Mouse (Mus musculus) lung, embryonic 15.5 days (tissue): ENCODE results near the gene Unc13c. TPM values are rescaled to one million over a fixed set of nuclear protein-coding genes. Genes with fewer than 3 reads are reported as not detected.
A peak's percentile ranks its signal among the peaks of the same experiment; 100 is the strongest.

Source experiments
- ATAC-seq: fragments of 200-750 bp; cut with Nextera tagmentation; 2 replicates; pipeline ENCODE4 v1.8.0; 2017; ENCODE audit warnings: moderate number of reproducible peaks, borderline replicate concordance; ENCODE audit not compliant: low FRiP score, low TSS enrichment; ENCODE audit errors: extremely low read depth
- H3K27ac ChIP-seq: fragments of 300-500 bp; sonication (generic); 2 replicates; pipeline ENCODE4 v1.5.1; 2015; ENCODE audit warnings: moderate library complexity, mild to moderate bottlenecking, inconsistent platforms
- H3K27me3 ChIP-seq: fragments of 300-500 bp; sonication (generic); 2 replicates; pipeline ENCODE4 v1.6.1; 2015; ENCODE audit warnings: inconsistent platforms
- H3K36me3 ChIP-seq: fragments of 300-500 bp; sonication (generic); 2 replicates; pipeline ENCODE4 v1.6.1; 2015; ENCODE audit warnings: inconsistent platforms
- H3K4me1 ChIP-seq: fragments of 300-500 bp; sonication (generic); 2 replicates; pipeline ENCODE4 v1.6.1; 2015; ENCODE audit warnings: inconsistent platforms
- H3K4me2 ChIP-seq: fragments of 300-500 bp; sonication (generic); 2 replicates; pipeline ENCODE4 v1.6.1; 2015; ENCODE audit warnings: inconsistent platforms, mild to moderate bottlenecking, moderate library complexity
- H3K4me3 ChIP-seq: fragments of 300-500 bp; sonication (generic); 2 replicates; pipeline ENCODE4 v1.5.1; 2015; ENCODE audit warnings: mild to moderate bottlenecking, inconsistent platforms
- H3K9ac ChIP-seq: fragments of 300-500 bp; sonication (generic); 2 replicates; pipeline ENCODE4 v1.6.1; 2015; ENCODE audit warnings: inconsistent platforms
- H3K9me3 ChIP-seq: fragments of 300-500 bp; sonication (generic); 2 replicates; pipeline ENCODE4 v1.6.1; 2016; ENCODE audit warnings: inconsistent platforms
- WGBS: fragments of 180-500 bp; shearing (Covaris S2); methylation state at CpG from one replicate; pipeline ENCODE4 v1.1.7; 2015; 5-methylcytosine and 5-hydroxymethylcytosine counted together
- polyA plus RNA-seq: library from polyadenylated mRNA; unstranded; fragments of >200 nt; fragmentation: Nextera tagmentation; extraction: Ambion mirVana; gene quantifications from 2 replicates; pipeline ENCODE4 v1.2.1, GENCODE M21; 2015

The Unc13c gene
- polyA plus RNA-seq, 1 experiment from 2014 or later = 0.20 TPM

DNA sequence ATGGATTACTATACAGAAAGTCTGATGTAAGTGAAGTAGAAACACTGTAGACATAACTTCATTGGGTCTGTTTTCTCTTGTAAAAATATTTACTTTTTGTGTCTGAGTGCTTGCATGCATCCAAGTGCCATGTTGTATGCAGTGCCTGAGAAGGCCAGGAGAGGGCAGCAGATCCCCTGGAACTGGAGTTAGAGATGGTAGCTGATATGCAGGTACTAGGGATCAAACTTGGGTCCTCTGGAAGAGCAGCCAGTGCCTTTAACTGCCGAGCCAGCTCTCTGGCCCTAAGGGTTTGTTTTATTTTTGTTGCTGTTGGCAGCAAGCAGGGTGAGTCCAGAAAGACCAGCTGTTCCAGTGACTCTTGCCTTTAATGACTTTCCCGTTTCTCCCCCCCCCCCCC is 411.0 kb downstream of the Unc13c start:
- ATAC-seq = no peak
- Histone ChIP-seq H3K4me2 (no peak overlapping the region), H3K27me3 (no peaks in the 10 kb centered on the region), H3K9ac (no peak overlapping the region), H3K4me1 (no peaks in the 10 kb centered on the region), H3K9me3 (no peaks in the 10 kb centered on the region), H3K36me3 (no peaks in the 10 kb centered on the region), H3K27ac (no peak overlapping the region), H3K4me3 (no peak overlapping the region)
- 35% methylated on average over 2 of the region's 2 CpGs for WGBS

DNA sequence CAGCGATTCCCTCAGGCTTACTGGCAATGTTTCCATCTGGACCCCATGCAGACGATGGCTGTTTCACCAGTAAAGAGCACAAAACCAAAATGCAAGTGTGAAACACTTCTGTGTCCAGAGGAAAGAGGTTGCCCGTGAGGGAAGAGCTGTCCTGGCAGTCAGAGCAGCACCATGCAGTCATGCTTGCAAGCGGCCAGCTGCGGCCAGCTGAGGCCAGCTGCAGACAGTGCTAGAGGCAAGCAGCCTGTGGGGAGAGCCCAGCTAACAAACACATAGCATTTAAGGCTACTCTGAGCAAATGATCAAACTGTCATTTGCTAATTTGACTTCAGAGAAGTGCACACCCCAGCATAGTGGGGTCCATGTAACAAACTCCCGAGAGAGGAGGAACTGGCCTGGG is 413.4 kb downstream of the Unc13c start:
- Histone ChIP-seq H3K9me3 (no peaks in the 10 kb centered on the region), H3K27ac (no peak overlapping the region), H3K9ac (no peak overlapping the region), H3K4me2 (no peak overlapping the region), H3K4me3 (no peak overlapping the region), H3K4me1 (no peaks in the 10 kb centered on the region), H3K36me3 (no peaks in the 10 kb centered on the region), H3K27me3 (no peaks in the 10 kb centered on the region)
- 50% methylated on average over 6 of the region's 6 CpGs for WGBS
- ATAC-seq = peak; percentile 65; the same call in 1 of the 2 replicates

GRCm38 (mm10) chr9:73472568-73472967 is 496.2 kb downstream of the Unc13c start:
- Histone ChIP-seq H3K4me3 (no peak overlapping the region), H3K27ac (no peak overlapping the region), H3K4me1 (no peaks in the 10 kb centered on the region), H3K4me2 (no peak overlapping the region), H3K9me3 (no peaks in the 10 kb centered on the region), H3K36me3 (no peaks in the 10 kb centered on the region), H3K9ac (no peak overlapping the region), H3K27me3 (no peaks in the 10 kb centered on the region)
- WGBS = 34% methylated on average over 3 of the region's 3 CpGs
- no peak for ATAC-seq

GRCm38 (mm10) chr9:73462027-73462426 is 506.7 kb downstream of the Unc13c start:
- 83% methylated on average over 2 of the region's 2 CpGs for WGBS
- Histone ChIP-seq H3K9me3 (no peaks in the 10 kb centered on the region), H3K9ac (no peak overlapping the region), H3K27ac (no peak overlapping the region), H3K4me2 (no peak overlapping the region), H3K36me3 (no peaks in the 10 kb centered on the region), H3K27me3 (no peaks in the 10 kb centered on the region), H3K4me1 (no peaks in the 10 kb centered on the region), H3K4me3 (no peak overlapping the region)
- ATAC-seq = no peak

GRCm38 (mm10) chr9:73450009-73450408 is 518.8 kb downstream of the Unc13c start:
- H3K4me3 ChIP-seq = no peak overlapping the region
- H3K4me1 ChIP-seq = no peaks in the 10 kb centered on the region
- H3K27ac ChIP-seq = no peak overlapping the region
- no peak overlapping the region for H3K9ac ChIP-seq
- H3K27me3 ChIP-seq = no peaks in the 10 kb centered on the region
- H3K36me3 ChIP-seq = no peaks in the 10 kb centered on the region
- H3K9me3 ChIP-seq = no peaks in the 10 kb centered on the region
- H3K4me2 ChIP-seq = no peak overlapping the region
- 67% methylated on average over 6 of the region's 6 CpGs for WGBS
- ATAC-seq = no peak

- H3K27me3 ChIP-seq = no peaks in the 10 kb centered on the region
- no peak overlapping the region for H3K27ac ChIP-seq
- ATAC-seq = no peak
- H3K4me2 ChIP-seq = no peak overlapping the region
- no peak overlapping the region for H3K9ac ChIP-seq
- no peaks in the 10 kb centered on the region for H3K36me3 ChIP-seq
- no peak overlapping the region for H3K4me3 ChIP-seq
- no peaks in the 10 kb centered on the region for H3K9me3 ChIP-seq
- no peaks in the 10 kb centered on the region for H3K4me1 ChIP-seq
Observed at GRCm38 (mm10) chr9:73449216-73449615, 519.5 kb downstream of the Unc13c start.

DNA sequence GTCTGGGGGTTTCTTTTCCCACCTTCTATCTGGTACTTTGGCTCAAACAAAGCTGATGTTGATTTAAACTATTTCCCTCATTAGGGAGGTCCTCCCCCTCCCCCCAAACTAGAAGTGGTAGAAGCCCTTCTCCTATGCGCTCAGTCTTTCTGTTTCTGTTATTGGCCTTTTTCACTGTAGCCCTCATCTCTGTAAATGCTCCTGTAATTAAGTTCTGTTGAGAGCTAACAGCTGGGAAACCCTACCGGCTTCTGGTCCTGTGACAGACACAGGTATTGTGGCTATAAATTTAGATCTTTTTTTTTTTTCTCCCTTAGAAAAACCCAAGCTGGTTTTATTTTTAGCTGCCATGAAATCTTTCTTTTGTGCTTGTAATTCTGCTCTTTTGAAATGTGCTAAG is 536.8 kb downstream of the Unc13c start:
- H3K4me3 ChIP-seq = no peak overlapping the region
- no peaks in the 10 kb centered on the region for H3K27me3 ChIP-seq
- no peak overlapping the region for H3K4me2 ChIP-seq
- no peaks in the 10 kb centered on the region for H3K9me3 ChIP-seq
- WGBS = 60% methylated on average over 2 of the region's 2 CpGs
- no peak overlapping the region for H3K27ac ChIP-seq
- H3K36me3 ChIP-seq = no peaks in the 10 kb centered on the region
- ATAC-seq = no peak
- no peaks in the 10 kb centered on the region for H3K4me1 ChIP-seq
- no peak overlapping the region for H3K9ac ChIP-seq

Other genes starting within 250 kb of the Unc13c start
- gene Wdr72, start 141.4 kb upstream of the Unc13c start, polyA plus RNA-seq = 0.43 and 0.49 TPM in 2 replicates